Mouse (Mus musculus): Measurements from ENCODE around the gene Kcnip4.

- TF ChIP-seq CTCF (IDR thresholded peaks at IDR 0.05; ENCODE audit: insufficient read depth, low read length), result no peak
- TF ChIP-seq POLR2A (IDR thresholded peaks at IDR 0.05; ENCODE audit: borderline replicate concordance, extremely low read depth, low read depth, low read length), result no peak
These were observed 374.4 kb downstream of the Kcnip4 start for GRCm38 (mm10) chr5:49150116-49150811.

Measured in lung, adult 2 months (tissue).